Mouse (Mus musculus) adrenal gland, adult 2 months (tissue): ENCODE measurements around the gene Chst15. TPM values are rescaled to one million over a fixed set of nuclear protein-coding genes. Genes with fewer than 3 reads are reported as not detected.
A peak's percentile ranks its signal among the peaks of the same experiment; 100 is the strongest.

ENCODE experiments used
- DNase-seq: peaks from one replicate; pipeline ENCODE4 v3.0.0; 2021
- polyA plus RNA-seq: library from polyadenylated mRNA; depleted of rRNA; stranded (reverse); fragments of >200 nt; gene quantifications from 2 replicates; pipeline ENCODE4 v1.2.3, GENCODE M21; 2012
- total RNA-seq, 2 experiments: library from RNA; stranded (reverse); gene quantifications; 2 replicates each; pipeline ENCODE4 v1.2.3; 2021

Chst15 gene
- total and polyA plus RNA-seq, 3 experiments, result 10.4 to 46.2 (median 37.3) TPM

- no peak for DNase-seq
Observed at GRCm38 (mm10) chr7:132336781-132337180, 19.8 kb upstream of the Chst15 start.

- no peak for DNase-seq
Observed at GRCm38 (mm10) chr7:132335367-132335766, 18.3 kb upstream of the Chst15 start.

- no peak for DNase-seq
Observed at GRCm38 (mm10) chr7:132333078-132333477, 16.1 kb upstream of the Chst15 start.

GRCm38 (mm10) chr7:132332176-132332575, 15.1 kb upstream of the Chst15 start:
- DNase-seq, result no peak

- DNase-seq, result no peak
Observed at GRCm38 (mm10) chr7:132330179-132330578, 13.2 kb upstream of the Chst15 start.

- DNase-seq, result no peak
Observed at GRCm38 (mm10) chr7:132328648-132329047, 11.6 kb upstream of the Chst15 start.

- DNase-seq, result peak; percentile 93
Observed at GRCm38 (mm10) chr7:132325549-132326331, 8.7 kb upstream of the Chst15 start.

- DNase-seq, result no peak
Observed at GRCm38 (mm10) chr7:132323430-132323829, 6.4 kb upstream of the Chst15 start.

GRCm38 (mm10) chr7:132321392-132321958, 4.4 kb upstream of the Chst15 start:
- DNase-seq, result no peak

- peak; percentile 84 for DNase-seq
Observed at GRCm38 (mm10) chr7:132316101-132317035, 660 bp downstream of the Chst15 start.

- DNase-seq, result peak; percentile 86
Observed at GRCm38 (mm10) chr7:132315149-132316091, 1.6 kb downstream of the Chst15 start.

GRCm38 (mm10) chr7:132312396-132312795, 4.6 kb downstream of the Chst15 start:
- DNase-seq, result peak; percentile 31

- DNase-seq, result no peak
Observed at GRCm38 (mm10) chr7:132308537-132309191, 8.4 kb downstream of the Chst15 start.

GRCm38 (mm10) chr7:132307722-132308271, 9.2 kb downstream of the Chst15 start:
- no peak for DNase-seq

GRCm38 (mm10) chr7:132306671-132307412, 10.2 kb downstream of the Chst15 start:
- DNase-seq, result no peak

GRCm38 (mm10) chr7:132305492-132306375, 11.3 kb downstream of the Chst15 start:
- DNase-seq, result no peak

- no peak for DNase-seq
Observed at GRCm38 (mm10) chr7:132304424-132305085, 12.5 kb downstream of the Chst15 start.

GRCm38 (mm10) chr7:132303988-132304387, 13.0 kb downstream of the Chst15 start:
- no peak for DNase-seq
